Mouse (Mus musculus) spleen, adult 18-20 months (tissue): ENCODE data around the gene Mapk10.
"Not testable (repeated sequence)": the region's sequence is repeated elsewhere in the genome, so short reads cannot be mapped to it uniquely, and the experiment has no call there.

Experiments
- DNase-seq, 2 experiments: peaks; one replicate each; pipeline ENCODE4 v3.0.0; 2022; ENCODE audit warnings: mixed read lengths in 2 of 2

Gene Mapk10

GRCm38 (mm10) chr5:102947061-102947711 is 263.9 kb downstream of the Mapk10 start:
- DNase-seq = no peak

DNA sequence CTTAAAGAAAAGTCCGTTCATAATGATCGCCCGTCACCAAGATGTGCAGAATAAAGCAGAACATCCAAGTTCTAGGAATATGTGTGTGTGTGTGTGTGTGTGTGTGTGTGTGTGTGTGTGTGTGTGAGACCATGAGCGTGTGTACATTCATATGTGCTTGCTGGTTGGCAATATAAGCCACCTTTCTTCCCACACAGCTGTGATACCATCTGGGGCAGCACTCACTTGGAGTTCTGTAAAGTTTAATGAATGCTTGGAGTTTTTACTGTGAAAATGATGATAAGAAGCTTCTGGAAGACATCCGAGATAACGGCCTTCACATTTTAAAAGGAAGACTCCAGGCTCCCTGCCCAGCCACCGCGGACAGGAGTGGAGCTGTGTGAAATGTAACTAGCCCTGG is 264.5 kb downstream of the Mapk10 start:
- no peak for DNase-seq

DNA sequence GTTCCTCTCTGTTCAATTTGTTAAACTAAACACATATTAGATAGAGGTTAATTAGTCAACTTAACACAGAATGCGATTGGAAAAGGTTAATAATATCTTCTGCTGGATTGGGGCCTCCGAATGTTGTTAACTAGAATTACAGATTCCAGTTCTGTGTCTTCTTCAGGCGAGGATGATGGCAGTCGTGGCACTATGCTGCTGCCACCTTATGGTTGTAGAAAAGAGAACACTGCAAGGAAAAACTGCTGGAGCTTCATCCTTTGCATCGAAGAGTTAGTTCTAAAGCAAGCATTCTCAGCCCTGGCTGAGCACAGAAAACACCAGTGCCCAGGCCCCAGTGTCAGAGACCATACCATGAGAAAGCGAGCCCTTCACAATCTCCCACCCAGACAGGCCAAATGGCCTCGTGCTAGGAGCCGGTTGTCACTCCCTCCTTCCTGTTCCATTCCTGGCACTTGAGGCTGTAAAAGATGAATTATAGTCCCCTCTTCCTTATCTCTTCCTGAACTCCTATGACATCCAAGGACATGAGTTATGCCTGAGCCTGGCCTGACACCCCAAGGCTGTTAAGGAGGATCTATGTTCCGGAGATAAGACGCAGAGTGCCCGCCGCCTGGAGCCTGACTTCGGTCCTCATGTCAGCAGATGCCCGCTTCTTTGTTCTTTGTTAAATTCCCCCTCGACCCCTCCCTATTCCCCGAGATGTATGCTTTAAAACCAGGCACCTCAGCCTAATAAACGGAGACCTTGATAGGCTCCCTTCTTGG is 267.1 kb downstream of the Mapk10 start:
- not testable (repeated sequence) for DNase-seq

- DNase-seq = no peak
Measured at GRCm38 (mm10) chr5:102930161-102930560, 281.0 kb downstream of the Mapk10 start.

GRCm38 (mm10) chr5:102926786-102927185 is 284.3 kb downstream of the Mapk10 start:
- no peak for DNase-seq

DNA sequence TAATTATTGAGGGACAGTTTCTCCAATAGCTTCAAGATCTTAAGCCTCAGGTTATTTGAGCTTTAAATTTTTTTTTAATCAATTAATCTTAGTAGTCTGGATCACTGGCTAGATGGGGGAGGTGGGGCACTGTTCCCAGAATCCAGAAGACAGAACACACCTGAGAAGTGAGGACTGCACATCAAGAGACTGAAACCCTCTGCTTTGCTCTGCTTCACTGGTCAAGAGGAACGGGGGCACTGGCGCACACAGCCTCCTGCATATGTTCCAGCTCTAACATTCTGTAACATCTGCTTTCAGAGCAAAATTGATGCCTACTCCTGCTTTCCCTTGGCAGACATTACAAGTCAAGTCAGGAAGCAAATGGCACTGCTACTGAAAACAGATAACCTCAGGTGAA is 290.9 kb downstream of the Mapk10 start:
- no peak for DNase-seq

DNA sequence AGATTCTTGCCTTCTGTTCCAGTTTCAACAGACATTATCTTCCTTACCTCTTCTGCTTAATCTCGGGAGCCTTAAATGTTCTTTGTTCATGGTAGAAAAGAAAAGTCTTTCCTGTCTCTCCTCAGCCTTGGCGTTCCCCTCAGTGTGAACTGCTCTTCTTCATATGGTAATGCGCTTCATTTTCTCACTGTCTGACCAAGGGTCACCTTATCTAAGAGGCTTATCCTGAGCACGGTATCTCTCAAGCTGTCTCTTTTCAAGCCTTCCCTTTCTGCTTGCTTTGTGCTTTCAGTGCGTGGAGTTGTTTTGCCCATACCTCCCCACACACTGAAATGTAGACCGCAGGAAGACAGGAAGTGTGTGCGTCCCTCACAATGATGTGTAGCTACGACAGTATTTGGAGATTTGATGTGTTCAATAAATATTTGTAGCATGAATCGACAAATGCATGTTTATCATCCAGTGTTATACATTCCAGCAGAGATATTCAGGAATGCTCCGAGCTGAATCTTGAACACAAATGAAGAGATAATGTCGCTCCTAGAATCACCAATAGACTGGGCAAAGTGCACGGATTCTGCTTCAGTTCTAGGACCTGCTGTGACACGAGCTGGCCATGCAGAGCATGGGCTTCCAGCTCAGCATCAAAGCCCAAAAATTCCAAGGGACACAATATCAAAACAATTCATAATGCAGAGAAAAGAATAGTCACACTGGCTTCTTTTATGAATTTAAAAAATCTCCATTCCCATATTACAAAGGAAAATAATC is 305.5 kb downstream of the Mapk10 start:
- no peak for DNase-seq

GRCm38 (mm10) chr5:102904066-102904465 is 307.1 kb downstream of the Mapk10 start:
- no peak for DNase-seq

DNA sequence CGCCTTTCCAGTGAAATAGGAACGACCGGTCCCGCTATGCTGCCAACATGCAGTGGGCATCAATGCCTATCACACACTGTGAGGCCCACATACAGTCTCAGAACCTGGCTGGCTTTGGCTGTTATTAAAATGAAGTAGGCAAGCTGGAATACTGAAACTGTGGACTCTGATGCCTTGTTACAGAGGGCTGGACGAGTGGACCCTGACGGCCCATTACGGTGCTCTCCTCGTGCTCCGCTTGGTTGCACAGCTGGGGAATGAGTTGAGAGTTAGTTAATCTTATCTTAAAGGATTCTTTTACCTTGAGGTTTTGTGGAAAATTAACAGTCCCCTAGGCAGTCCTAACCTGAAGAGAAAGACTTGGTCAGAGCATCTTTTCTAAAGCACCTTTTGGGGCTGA is 307.6 kb downstream of the Mapk10 start:
- no peak for DNase-seq

GRCm38 (mm10) chr5:102901176-102901575 is 310.0 kb downstream of the Mapk10 start:
- no peak for DNase-seq

GRCm38 (mm10) chr5:102899680-102900215 is 311.4 kb downstream of the Mapk10 start:
- no peak for DNase-seq

DNA sequence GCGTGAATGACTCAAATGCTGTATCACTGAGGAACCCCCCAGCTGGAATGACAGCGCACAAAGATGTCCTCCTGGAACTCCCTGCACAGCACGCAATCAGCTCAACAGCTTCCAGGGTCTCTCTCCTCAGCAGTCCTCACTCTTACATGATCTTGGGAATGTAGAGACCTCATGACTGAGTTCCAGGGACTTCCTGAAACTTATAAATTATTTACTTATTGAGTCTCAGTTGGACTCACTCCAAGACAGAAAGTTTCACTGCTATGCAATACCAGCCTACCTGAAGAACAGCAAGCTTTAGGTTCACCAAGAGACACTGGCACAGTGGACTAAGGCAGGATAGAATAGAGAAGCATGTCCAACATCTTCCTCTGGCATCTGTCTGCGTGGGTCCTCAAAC is 312.8 kb downstream of the Mapk10 start:
- DNase-seq = no peak

GRCm38 (mm10) chr5:102892226-102892625 is 318.9 kb downstream of the Mapk10 start:
- no peak for DNase-seq

DNA sequence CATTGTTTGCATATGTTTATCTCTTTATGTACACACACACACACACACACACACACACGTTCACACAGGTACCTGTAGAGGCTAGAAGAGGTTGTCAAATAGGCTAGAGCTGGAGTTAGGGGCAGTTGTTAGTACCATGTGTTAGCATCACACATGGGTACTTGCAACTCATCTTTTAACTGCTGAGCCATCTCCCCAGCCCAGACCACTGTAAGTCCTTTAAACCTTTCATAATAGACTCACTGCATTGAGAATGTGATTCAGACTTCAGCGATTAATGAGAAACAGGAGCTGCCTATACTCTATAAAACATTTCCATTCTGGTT is 322.0 kb downstream of the Mapk10 start:
- DNase-seq = no peak

GRCm38 (mm10) chr5:102888482-102889162 is 322.5 kb downstream of the Mapk10 start:
- DNase-seq = no peak

GRCm38 (mm10) chr5:102875628-102876027 is 335.5 kb downstream of the Mapk10 start:
- DNase-seq = peak in 1 of 2 experiments; percentile 34

- DNase-seq = no peak
Measured at GRCm38 (mm10) chr5:102874605-102875298, 336.4 kb downstream of the Mapk10 start.

- not testable (repeated sequence) for DNase-seq
Measured at GRCm38 (mm10) chr5:102872996-102873395, 338.1 kb downstream of the Mapk10 start.

DNA sequence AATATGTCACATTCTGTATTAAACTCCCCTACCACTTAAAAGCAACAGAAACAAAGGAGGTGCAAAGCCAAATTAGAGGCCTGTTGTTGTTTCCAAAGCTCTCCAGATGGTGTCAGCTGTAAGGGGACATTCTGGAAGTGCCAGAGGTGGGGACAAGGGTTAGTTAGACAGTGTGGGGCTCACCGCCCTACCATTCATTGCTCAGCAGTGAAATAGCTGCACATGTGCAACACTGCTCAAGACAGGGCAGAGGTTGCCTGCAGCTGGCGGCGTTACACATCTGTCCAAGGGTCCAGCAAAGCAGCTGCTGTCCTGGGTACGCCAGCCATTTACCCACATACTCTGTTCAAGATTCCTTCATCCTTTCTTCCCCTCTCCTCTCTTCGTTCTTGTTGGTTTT is 342.9 kb downstream of the Mapk10 start:
- DNase-seq = no peak

GRCm38 (mm10) chr5:102859749-102860148 is 351.4 kb downstream of the Mapk10 start:
- DNase-seq = no peak

DNA sequence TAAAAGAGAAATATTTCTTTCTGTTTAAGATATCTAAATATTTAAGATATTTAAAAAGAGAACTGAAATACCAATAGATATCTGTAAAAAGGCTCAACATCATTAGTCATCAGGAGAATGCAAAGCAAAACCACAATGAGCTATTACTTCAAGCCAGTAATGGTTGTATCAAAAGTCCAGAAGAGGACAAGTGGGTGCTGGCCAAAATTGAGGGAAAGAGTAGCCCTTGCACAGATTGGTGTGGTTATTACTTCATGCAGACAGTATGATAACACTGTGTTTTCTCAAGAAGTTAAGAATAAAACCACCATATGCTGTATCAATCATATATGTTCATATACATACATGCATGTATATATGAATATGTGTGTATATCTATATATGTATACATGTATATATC is 353.1 kb downstream of the Mapk10 start:
- DNase-seq = no peak
